Mouse (Mus musculus) G1E (cell line): ENCODE measurements around the gene Rftn1.

Experiments used
- GATA1 ChIP-seq: IDR thresholded peaks from 2 replicates; pipeline ENCODE4 v1.6.1; 2012; ENCODE audit warnings: borderline replicate concordance, low read length, inconsistent platforms, mixed read lengths
- TAL1 ChIP-seq: conservative IDR thresholded peaks from 2 replicates; pipeline ENCODE4 v1.6.1; 2012; ENCODE audit warnings: low read depth, low read length, inconsistent platforms, mixed read lengths

GRCm38 (mm10) chr17:49942674-49943073 is 247.8 kb downstream of the Rftn1 start:
- no peak for TF ChIP-seq TAL1
- no peak for TF ChIP-seq GATA1
